Mouse (Mus musculus): ENCODE results near the gene Mob1b. TPM values are rescaled to one million over a fixed set of nuclear protein-coding genes. Genes with fewer than 3 reads are reported as not detected.

Mob1b gene
- total RNA-seq (2021): 10 to 100 TPM; 32.3 to 35.2 TPM

DNA sequence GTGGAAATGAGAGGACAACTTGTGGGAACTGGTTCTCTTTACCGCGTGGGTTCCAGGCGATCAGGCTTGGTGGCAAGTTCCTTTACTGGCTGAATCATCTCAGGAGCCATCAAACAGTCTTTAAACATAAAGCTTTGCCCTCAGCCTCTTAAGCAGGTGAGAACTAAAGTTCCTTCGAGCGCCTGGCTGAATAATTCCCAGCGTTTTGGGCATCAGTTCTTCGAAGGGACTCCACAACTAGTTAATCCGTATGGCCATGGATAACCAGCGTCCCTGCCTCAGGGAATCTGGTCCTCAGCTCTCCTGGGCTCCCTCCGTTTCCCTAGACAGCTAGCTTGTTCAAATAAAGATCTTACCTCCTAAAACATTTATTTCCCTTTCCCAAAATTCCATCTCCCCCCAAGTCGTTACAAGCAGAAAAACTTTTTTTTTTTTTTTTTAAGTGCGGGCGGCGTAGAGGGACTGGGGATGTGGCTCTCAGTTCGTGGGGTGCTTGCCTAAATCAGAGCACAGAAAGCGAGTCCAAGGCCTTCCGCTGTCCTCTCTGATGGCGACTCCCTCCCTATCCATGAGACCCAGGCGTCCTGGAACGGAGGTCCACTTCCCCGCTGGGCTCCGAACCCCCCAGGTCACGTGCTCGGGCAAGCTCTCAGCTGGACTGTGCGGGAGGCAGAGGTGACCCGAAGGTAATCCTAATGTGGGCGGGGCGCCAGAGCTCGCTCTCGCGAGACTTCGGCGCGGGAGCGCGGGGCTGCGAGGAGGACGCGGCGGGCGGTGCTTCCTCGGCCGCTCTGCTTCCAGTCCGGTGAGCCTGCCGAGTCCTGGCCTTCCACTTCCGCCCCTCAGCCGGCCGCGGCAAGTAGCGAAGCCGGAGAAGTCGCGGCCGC lies at the start of gene Mob1b:
Gene Mob1b (plus strand): TSS at position 740 of the 887 bp plus-strand sequence.
- intact Hi-C loops (cut with DNase I): loop anchor here (5.0 kb wide), 2 partner anchors 33 to 42 kb away; partner anchors contain the start of gene Dck

DNA sequence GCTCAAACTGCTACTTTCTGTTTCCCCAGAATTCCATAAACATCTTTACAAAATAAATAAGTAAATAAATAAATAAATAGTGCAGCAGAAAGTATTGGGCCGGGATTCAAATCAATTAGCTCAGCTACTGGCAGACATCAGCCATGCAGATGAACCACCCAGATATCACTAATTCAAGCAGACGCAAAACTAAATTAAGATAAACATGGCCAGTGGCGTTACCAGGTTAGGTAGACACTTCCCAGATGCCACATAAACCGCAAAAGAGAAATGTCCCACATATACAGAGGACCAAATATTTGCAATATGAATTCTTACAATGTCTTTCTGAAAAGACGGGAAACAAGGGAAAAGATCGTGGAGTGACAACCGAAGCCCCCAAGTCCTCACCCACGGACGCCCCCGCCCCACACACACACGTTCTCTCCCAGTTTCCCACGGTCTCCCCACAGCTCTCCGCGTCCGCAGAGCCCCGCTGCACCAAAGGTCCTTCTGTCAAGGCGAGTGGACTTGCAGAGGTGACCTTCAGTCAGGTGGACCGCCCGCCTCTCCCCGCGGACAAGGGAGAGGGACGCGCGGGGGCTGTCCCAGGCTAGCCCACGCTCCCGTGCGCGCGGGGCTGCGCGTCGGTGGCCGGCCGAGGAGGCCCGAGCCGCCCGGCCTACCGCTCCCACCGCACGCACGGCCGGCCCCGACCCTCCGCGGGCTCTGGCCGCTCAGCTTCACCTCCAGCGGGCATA lies 45.8 kb upstream of the Mob1b start:
- peak in 1 of 2 experiments; percentile 61 for DNase-seq (ENCODE audit: extremely low spot score in 1 of 2, low spot score in 2 of 2)
- intact Hi-C loops (cut with DNase I): loop anchor here (5.0 kb wide), 1 partner anchor 92 kb away; no protein-coding TSS in a partner anchor

More for the DNA sequence above, at the start of gene Mob1b:
- DNase-seq (ENCODE audit: extremely low spot score in 1 of 2, low spot score in 2 of 2): peak; percentile 94 to 98

DNA sequence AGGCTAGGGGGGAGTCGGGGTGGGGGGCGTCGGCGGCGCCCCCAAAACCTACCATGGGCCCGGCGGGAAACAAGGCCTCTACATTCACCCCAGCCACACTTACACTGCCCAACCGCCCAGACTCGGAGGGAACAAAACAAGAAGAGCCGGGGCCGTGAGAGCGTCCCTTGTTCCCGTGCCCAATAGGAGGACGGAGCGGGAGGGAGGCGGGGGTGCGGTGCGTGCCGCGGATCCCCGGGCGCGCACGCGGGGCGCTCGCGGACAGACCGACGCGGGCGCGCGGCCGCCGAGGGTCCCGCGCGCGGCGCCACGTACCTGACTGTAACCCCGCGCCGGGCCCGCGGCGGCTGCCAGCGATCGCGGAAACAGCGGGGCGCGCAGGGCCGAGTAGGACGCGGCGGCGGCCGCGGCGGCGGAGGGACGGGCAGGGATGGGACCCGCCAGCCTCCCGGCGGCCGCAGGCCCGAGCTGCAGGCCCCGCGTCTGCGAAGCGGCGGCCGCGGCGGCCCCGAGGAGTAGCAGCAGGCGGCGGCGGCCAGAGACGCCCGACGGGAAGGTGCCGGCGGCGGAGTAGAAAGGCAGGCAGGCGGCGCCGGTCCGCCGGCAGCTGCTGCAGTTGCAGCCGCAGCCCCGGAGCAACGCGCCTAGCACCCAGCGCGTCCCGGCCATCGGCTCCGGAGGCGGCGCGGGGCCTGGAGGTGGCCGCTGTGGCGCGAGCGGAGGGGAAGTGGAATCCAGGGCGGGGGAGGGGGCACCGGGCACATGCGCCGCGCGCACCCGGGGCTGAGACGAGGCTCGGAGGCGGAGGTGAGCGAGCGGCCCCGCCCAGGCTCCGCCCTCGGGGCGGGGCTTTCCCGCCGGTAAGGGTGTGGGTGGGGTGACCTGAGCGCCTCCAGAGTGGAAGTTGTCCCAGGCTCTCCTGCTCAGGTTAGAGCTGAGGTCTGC lies 44.9 kb upstream of the Mob1b start, which contains the start of gene Grsf1:
Gene Grsf1 (minus strand): TSS at position 729 of the 945 bp plus-strand sequence.
- DNase-seq (ENCODE audit: extremely low spot score in 1 of 2, low spot score in 2 of 2): peak; percentile 83 to 95
- intact Hi-C loops (cut with DNase I): loop anchor here (5.0 kb wide), 1 partner anchor 92 kb away; no protein-coding TSS in a partner anchor

DNA sequence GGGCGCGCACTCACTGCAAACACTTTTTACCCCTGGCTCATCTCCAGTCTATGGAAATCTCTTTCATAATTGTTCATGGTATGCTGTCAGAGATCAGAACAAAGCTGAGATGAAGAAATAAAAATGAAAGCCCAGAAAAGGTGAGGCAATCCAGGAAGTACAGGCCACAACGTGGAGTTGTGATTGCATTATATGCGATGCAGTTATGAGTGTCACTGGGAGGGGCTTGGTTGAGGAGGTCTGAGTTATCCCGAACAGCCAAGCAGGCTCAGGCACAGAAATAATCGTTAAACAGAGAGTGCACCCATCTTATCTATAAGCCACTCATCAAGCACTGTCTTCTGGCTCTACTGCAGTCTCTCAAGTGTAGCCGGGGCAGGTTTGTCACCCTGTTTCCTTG lies 41.7 kb upstream of the Mob1b start:
- intact Hi-C loops (cut with DNase I): loop anchor here (5.0 kb wide), 1 partner anchor 88 kb away; no protein-coding TSS in a partner anchor
- DNase-seq (ENCODE audit: extremely low spot score in 1 of 2, low spot score in 2 of 2): no peak

DNA sequence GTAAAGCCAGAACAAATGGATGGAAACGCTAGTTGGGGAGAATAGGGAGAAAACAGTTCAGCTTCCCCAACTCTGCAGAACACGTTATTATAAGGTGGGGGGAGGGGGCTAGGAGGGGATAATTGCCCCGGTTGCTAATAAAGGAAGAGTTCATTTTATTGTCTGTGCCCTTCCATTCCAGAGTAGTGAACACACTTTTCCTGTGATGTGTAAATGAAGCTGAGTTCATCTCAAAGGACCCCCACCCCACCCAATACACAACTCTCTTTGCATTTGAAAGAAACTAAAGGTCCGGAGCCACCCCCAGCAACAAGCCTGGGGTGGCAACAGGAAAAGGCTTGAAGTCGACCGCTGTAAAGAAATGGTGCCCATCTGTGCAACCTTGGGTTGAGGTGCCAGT lies 41.3 kb upstream of the Mob1b start:
- intact Hi-C loops (cut with DNase I): loop anchor here (5.0 kb wide), 1 partner anchor 88 kb away; no protein-coding TSS in a partner anchor
- DNase-seq (ENCODE audit: extremely low spot score in 1 of 2, low spot score in 2 of 2): no peak

DNA sequence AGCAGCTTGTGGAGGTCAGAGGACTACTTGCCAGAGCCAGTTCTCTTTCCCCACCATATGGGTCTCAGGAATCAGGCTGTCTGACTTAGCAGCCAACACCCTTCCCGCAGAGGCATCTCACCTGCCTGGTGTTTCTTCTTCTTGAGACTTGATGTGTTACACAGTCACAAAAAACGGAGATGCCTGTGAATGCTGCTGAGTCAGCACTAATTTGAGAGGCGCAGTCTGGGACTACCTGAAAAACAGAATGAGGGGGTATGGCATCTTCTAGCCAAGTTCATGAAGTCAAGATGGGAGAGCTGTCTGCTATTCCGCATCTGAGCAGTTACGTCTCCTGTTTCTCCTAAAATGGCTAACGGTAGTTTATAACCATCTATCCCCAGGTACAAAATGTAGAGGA lies 40.1 kb upstream of the Mob1b start:
- DNase-seq (ENCODE audit: extremely low spot score in 1 of 2, low spot score in 2 of 2): no peak

DNA sequence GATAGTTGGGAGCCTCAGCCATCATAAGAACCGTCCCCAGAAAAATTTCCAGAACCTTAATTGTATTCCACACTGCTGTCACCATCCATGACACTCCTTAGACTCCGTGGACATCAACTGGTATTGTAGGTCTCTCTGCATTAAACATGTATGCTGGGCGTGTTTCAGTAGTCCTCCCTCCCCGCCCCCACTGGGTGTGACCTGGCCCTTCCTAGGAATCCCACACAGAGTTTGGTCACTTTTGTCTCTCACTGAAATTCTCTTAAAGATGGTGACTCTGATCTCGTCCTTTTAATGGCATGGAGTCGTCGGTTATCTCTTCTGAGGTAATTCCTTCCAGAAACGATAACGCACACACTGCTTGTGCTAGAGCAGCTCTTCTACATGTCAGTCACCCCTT lies 36.9 kb upstream of the Mob1b start:
- intact Hi-C loops (cut with DNase I): no loop called here

More for the DNA sequence above, 40.1 kb upstream of the Mob1b start:
- intact Hi-C loops (cut with DNase I): no loop called here

DNA sequence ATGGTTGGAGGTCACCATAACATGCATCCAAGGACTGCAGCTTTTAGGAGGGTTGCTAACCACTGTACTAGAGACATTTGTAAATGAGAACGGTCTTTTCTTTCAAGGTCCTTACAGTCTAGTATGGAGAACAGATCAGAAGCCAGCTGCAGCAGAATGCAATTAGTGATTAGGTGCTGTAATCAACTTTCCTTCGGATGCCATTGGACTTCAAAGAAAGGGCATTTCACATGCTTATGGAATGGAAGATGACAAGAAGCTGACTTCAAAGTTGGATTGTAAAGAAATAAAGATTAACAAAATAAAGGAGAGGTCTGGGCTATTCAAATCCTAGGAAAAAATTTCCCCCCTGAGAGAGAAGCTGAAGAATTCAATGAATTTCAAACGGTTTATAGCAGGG lies 36.4 kb upstream of the Mob1b start:
- intact Hi-C loops (cut with DNase I): no loop called here
- no peak for DNase-seq (ENCODE audit: extremely low spot score in 1 of 2, low spot score in 2 of 2)

More for the DNA sequence above, 36.9 kb upstream of the Mob1b start:
- DNase-seq (ENCODE audit: extremely low spot score in 1 of 2, low spot score in 2 of 2): no peak

DNA sequence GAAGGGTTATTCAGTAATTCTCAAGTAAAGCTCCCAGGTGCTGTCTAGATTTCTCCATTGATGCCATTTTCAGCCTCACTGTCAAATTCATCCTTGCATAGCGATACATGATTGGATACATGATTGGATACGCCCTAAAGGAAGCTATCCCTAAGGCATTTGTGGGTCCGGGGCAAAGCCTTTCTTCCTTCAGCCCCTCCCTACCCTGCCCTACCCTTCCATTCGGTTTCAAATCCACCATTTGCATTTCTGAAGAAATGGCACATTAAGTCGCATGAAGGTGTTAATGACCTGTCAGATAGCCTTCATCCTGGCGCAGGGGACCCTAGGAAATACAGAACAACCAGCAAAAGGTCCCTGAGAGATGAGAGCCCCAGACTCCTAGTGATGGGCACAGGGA lies 35.3 kb upstream of the Mob1b start:
- intact Hi-C loops (cut with DNase I): loop anchor here (5.0 kb wide), 1 partner anchor 37 kb away; the partner anchor contains the start of gene Mob1b
- no peak for DNase-seq (ENCODE audit: extremely low spot score in 1 of 2, low spot score in 2 of 2)

DNA sequence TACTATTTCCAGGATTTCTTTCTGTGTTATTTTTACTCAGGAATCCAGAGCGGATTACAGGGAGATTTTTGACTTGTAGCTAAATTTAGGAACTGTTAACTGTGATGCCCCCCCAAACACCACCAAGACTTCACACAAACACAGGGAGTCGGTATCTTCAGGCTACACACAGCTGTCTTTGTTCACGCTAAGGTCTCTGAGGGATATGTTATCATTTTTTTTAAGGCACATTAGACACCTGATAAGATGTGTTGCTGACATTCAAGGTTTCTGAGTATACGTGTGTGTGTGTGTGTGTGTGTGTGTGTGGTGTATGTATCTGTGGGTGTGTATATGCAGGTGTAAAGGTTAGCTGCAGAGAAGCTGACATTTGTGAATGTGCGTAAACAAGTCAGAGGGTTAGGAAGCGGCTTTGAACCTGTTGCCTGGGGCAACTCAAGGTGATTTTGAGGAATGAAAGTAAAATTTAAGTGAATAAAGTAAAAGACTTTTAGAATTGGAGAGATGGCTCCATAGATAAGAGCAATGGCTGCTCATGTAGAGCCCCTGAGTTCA lies 34.8 kb upstream of the Mob1b start:
- intact Hi-C loops (cut with DNase I): loop anchor here (5.0 kb wide), 1 partner anchor 36 kb away; the partner anchor contains the start of gene Mob1b
- no peak for DNase-seq (ENCODE audit: extremely low spot score in 1 of 2, low spot score in 2 of 2)

DNA sequence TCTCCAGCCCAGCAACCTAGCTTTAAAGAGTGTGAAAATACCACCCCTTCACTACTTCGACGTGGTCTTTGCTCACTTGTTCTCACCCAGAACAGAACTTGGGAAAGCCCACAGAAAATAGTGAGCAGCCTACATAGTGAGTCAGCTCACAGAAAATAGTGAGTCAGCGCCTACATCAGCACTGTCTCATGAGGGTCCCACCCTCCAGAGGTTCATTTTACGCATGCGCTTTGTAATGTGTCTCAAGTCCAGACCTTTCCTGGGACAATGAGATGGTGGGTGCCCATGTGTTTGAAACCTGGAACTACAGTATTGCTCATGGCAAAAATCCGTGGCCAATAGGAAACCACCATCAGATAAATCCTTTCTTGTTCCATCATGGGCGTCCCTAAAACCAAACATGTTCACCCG lies 32.7 kb upstream of the Mob1b start:
- intact Hi-C loops (cut with DNase I): loop anchor here (5.0 kb wide), 1 partner anchor 34 kb away; the partner anchor contains the start of gene Mob1b
- no peak for DNase-seq (ENCODE audit: extremely low spot score in 1 of 2, low spot score in 2 of 2)

DNA sequence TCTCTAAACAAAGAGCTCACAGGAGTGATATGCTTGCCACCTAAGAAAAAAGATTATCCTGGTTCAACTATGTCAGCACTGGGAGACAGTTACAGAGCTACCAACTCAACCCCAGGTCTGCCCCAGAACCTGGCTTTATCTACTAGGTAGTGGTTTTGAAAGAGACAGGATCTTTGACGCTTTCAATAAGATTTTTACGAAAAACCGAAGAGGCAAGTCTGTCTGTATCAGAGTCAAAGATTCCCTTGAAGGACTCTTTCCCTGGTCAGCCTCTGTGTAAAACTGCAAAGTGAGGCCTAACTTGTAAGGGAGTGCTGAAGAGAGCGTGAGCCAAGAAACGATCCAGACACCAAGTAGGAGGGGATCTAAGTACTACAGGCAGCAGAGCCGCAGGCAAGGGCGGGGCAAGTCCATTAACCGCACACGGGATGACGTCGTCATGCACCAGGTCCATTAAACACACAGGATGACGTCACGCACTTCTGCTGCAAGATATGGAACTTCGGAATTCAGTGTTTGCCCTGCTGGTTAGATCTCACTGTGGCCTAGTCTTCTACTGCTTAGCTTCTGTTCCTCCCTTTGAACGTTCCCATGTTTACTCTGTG lies 32.0 kb upstream of the Mob1b start:
- intact Hi-C loops (cut with DNase I): loop anchor here (5.0 kb wide), 1 partner anchor 34 kb away; the partner anchor contains the start of gene Mob1b
- DNase-seq (ENCODE audit: extremely low spot score in 1 of 2, low spot score in 2 of 2): no peak

DNA sequence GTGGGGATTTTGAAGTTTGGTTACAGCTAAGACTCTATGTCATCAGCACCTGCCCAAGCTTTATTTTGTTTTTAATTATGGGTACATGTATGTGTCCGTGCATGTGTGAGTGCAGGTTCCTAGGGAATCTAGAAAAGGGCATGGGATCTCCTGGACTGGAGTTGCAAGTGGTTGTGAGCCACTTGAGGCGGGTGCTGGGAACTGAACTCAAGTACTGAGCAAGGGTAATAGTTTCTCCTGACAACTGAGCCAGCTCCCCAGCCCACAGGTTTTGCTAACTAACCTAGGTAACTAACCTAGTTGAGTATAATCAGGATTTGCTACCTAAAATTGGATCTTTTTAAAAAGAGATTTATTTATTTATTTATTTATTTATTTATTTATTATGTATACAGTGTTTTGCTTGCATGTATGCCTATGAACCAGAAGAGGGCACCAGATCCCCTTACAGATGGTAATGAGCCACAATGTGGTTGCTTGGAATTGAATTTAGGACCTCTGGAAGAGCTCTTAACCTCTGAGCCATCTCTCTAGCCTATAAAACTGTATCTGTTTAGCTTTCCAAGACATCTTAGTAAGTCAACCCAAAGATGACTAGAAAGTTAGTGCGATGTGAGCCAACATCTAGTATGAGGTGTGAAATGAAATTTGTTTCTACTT lies 31.2 kb upstream of the Mob1b start:
- no peak for DNase-seq (ENCODE audit: extremely low spot score in 1 of 2, low spot score in 2 of 2)
- intact Hi-C loops (cut with DNase I): loop anchor here (5.0 kb wide), 1 partner anchor 33 kb away; the partner anchor contains the start of gene Mob1b

DNA sequence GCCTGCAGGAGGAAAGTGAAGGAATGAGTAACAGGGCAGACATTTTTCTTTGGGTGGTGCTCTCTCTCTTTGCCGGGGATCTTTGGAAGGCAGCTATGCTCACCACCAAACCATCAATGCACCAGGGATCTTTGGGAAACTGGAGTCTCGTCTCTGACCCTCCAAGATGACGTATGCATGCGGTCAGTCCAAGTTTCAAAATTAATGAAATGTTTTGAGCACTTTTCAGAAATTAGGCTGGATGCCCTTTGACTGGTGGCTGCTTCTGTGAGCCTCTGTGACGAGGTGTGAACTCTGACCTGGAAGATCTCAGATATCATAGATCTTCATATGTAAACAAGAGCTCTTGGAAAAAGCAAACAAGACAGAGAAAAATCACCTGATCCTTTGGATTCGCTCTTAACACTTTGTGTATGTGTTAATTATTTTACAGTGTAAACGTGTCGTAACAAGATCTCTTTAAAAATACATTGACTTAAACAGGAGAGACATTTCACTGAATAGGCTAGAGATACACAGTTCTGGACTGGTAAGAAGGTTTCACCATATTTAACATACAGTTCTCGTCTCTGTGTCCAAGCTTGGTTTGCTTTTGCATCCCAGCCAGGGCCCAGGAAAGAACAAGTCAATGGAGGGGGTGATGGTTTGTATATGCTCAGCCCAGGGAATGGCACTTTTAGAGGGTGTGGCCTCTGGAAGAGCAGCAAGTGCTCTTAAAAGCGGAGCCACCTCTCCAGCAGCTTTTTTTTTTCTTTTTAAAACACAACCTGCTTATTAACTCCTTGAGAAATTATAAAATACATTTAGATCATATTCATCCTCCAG lies 29.8 kb upstream of the Mob1b start:
- intact Hi-C loops (cut with DNase I): loop anchor here (10.0 kb wide), 1 partner anchor 694 kb away; no protein-coding TSS in a partner anchor
- DNase-seq (ENCODE audit: extremely low spot score in 1 of 2, low spot score in 2 of 2): no peak

DNA sequence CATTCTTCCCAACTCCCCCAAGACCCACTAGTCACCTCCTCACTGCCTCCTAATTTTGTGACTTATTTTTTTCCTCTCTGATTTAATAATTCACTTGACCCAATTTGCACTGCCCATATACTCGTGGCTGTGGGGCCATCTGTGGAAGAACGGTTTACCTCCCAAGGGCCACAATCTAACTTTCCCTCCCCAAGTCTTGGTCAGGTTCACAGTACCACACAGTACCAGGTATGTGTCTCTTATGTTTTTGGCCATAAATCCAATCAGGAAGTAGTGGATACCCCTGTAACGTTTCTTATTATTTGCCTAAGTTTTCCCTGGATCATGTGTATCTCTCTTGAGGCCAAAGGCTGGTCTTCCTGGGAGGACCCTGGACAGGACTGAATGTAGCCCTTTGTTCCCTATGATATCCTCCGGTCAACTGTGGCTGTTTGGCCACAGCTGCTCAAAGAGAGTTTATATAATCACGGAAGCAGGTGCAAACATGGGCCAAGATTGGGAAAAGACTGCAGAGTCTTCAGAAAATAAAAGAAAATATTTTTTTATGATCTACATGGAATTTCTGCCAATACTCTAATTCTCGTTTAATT lies 29.1 kb upstream of the Mob1b start:
- intact Hi-C loops (cut with DNase I): loop anchor here (10.0 kb wide), 1 partner anchor 693 kb away; no protein-coding TSS in a partner anchor
- DNase-seq (ENCODE audit: extremely low spot score in 1 of 2, low spot score in 2 of 2): no peak
